Mouse (Mus musculus) heart, adult 2 months (tissue): ENCODE measurements around the gene Cep128. TPM values are rescaled to one million over a fixed set of nuclear protein-coding genes. Genes with fewer than 3 reads are reported as not detected.

Experiments
- DNase-seq, 2 experiments: peaks; one replicate each; pipeline ENCODE4 v3.0.0; 2021
- H3K27ac ChIP-seq: fragments of 200-600 bp; 2 replicates; pipeline ENCODE4 v1.8.1; 2022
- H3K27me3 ChIP-seq: fragments of 200-500 bp; 2 replicates; pipeline ENCODE4 v1.6.1; 2012; ENCODE audit warnings: mild to moderate bottlenecking, low read length, inconsistent platforms, mixed read lengths; ENCODE audit not compliant: control insufficient read depth, insufficient read depth
- H3K36me3 ChIP-seq: fragments of 200-500 bp; 2 replicates; pipeline ENCODE4 v1.6.1; 2012; ENCODE audit warnings: low read length, inconsistent platforms; ENCODE audit not compliant: control insufficient read depth, insufficient read depth
- H3K4me1 ChIP-seq: fragments of 200-500 bp; 2 replicates; pipeline ENCODE4 v1.6.1; 2011; ENCODE audit warnings: low read length; ENCODE audit not compliant: control insufficient read depth, insufficient read depth
- H3K4me3 ChIP-seq: fragments of 200-600 bp; 2 replicates; pipeline ENCODE4 v1.8.1; 2022
- H3K79me2 ChIP-seq: fragments of 200-500 bp; replicated peaks from 2 replicates; pipeline ENCODE4 v1.6.1; 2012; ENCODE audit warnings: mild to moderate bottlenecking, inconsistent platforms, low read length, moderate library complexity, mixed read lengths; ENCODE audit not compliant: control insufficient read depth, insufficient read depth
- H3K9ac ChIP-seq: fragments of 200-500 bp; 2 replicates; pipeline ENCODE4 v1.6.1; 2012; ENCODE audit warnings: low read depth, mild to moderate bottlenecking, control low read depth, inconsistent platforms, low read length, mixed read lengths
- CTCF ChIP-seq: fragments of 200-600 bp; IDR thresholded peaks from 2 replicates; pipeline ENCODE4 v1.8.1; 2022; ENCODE audit warnings: antibody characterized with exemption, mild to moderate bottlenecking, moderate library complexity
- EP300 ChIP-seq: fragments of 200-500 bp; IDR thresholded peaks from 2 replicates; pipeline ENCODE4 v1.6.1; 2011; ENCODE audit warnings: low read depth, low read length, control low read depth; ENCODE audit not compliant: insufficient read depth
- POLR2A ChIP-seq: fragments of 200-500 bp; IDR thresholded peaks from 2 replicates; pipeline ENCODE4 v1.6.1; 2011; ENCODE audit warnings: mild to moderate bottlenecking, low read depth, low read length, control low read depth; ENCODE audit not compliant: insufficient read depth
- WGBS: fragments of 180-500 bp; shearing (Covaris S2); methylation state at CpG from one replicate; pipeline ENCODE4 v1.1.7; 2018; 5-methylcytosine and 5-hydroxymethylcytosine counted together
- intact Hi-C: fragments of 180-260 bp; cut with DNase I; formaldehyde crosslinking; loops from one replicate; pipeline ENCODE4 v1.15.1; 2025
- polyA plus RNA-seq: library from polyadenylated mRNA; depleted of rRNA; stranded (reverse); fragments of >200 nt; gene quantifications from 2 replicates; pipeline ENCODE4 v1.2.3, GENCODE M21; 2012
- total RNA-seq, 2 experiments: library from RNA; stranded (reverse); gene quantifications; 2 replicates each; pipeline ENCODE4 v1.2.3; 2021

Cep128 gene
- total and polyA plus RNA-seq, 3 experiments: 8.7 to 11.0 (median 10.0) TPM

DNA sequence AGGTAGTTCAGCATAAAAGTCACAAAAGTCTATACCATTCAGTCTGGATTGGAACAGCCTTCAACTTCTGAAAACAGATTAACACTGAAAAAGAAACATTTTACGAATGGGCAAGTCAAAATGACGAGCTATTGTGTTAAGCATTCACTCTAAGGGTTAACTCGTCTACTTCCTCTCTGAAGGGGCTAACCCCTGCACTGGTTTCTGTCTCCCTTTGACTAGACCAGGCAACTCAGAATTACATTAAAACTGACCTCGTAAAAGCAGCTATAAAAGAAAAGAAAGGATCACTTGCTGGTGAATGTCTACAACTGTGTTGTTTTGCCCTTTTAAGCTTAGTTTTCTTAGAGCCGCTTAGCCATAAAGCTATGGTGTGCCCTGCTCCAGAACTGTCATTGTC is 79.2 kb downstream of the Cep128 start:
- no peak overlapping the region for H3K4me3 ChIP-seq
- H3K27me3 ChIP-seq: no peaks in the 10 kb centered on the region
- intact Hi-C loops: no loop called here
- no peak for DNase-seq
- no peak overlapping the region for H3K9ac ChIP-seq
- no peak overlapping the region for H3K27ac ChIP-seq
- 75% methylated on average over 5 of the region's 5 CpGs for WGBS
- H3K36me3 ChIP-seq: no peaks in the 10 kb centered on the region
- H3K79me2 ChIP-seq: no peaks in the 10 kb centered on the region
- TF ChIP-seq POLR2A (no peak), EP300 (no peak)
- no peaks in the 10 kb centered on the region; the same call in 1 of the 2 replicates for H3K4me1 ChIP-seq

DNA sequence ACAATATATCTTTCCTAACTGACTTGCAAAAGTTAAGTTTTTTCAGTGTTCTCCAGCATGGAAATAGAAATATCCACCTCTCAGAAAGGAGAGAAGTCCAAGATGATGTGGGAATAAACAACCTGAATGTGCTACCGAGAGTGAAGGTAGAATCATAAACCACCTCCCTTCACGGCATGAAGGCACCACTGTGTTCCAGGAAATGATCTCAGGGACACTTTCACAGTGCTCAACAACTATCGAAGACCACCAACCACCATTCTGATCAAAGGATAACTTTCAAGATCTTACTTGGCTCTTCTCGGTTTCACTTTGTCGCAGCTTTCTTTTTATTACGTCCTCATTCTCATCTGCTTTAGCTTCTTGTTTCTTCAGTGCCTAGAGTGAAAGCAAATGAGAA is 85.5 kb downstream of the Cep128 start:
- Histone ChIP-seq H3K36me3 (no peaks in the 10 kb centered on the region), H3K27ac (no peak overlapping the region), H3K9ac (no peak overlapping the region), H3K27me3 (no peaks in the 10 kb centered on the region), H3K4me1 (no peaks in the 10 kb centered on the region), H3K4me3 (no peak overlapping the region), H3K79me2 (no peaks in the 10 kb centered on the region)
- TF ChIP-seq CTCF: no peak
- TF ChIP-seq EP300: no peak
- intact Hi-C loops: no loop called here
- DNase-seq: no peak
- 96% methylated on average over 6 of the region's 6 CpGs for WGBS

DNA sequence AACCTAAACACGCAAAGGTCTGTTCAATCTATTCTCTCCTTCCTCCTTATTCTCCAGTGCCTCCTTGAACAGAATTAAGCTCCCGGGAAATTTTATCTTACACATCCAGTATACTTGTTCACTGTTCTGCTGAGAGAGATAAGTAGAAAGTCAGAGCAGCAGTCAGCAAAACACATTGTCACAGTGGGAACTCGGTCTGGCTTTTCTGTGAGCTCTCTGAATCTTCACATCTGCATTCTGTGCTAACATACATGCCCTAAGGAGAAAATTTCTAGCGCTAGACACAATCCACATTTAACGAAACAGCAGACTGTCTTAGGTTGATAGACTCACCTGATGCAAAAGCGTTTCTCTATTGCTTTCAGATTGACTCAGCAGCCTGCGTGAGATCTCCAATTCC is 88.3 kb downstream of the Cep128 start:
- Histone ChIP-seq H3K79me2 (no peaks in the 10 kb centered on the region), H3K9ac (no peak overlapping the region), H3K27ac (no peak overlapping the region), H3K4me1 (no peaks in the 10 kb centered on the region), H3K36me3 (no peaks in the 10 kb centered on the region), H3K4me3 (no peak overlapping the region), H3K27me3 (no peaks in the 10 kb centered on the region)
- DNase-seq: no peak
- intact Hi-C loops: no loop called here
- WGBS: 74% methylated on average over 7 of the region's 7 CpGs
- TF ChIP-seq CTCF (no peak), POLR2A (no peak), EP300 (no peak)

DNA sequence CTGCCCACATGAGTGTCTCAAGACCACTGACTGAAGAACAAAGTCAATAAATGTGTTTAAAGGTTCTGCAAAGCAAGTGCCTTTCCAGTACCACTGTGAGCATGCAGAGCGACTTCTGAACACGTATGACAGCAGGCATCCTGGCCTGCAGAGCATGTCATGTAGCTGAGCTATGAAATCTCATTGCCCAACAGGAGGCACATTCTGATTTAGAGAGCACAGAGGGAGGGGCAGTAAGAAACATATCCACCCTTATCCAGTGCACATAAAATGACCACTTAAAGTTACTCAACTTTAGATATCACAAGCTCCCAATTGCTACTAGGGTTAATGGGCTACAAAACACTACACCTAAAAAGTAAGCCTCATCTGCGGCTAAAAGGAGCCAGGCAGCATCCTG is 88.8 kb downstream of the Cep128 start:
- Histone ChIP-seq H3K27me3 (no peaks in the 10 kb centered on the region), H3K79me2 (no peaks in the 10 kb centered on the region), H3K4me3 (no peak overlapping the region), H3K9ac (no peak overlapping the region), H3K4me1 (no peaks in the 10 kb centered on the region), H3K27ac (no peak overlapping the region), H3K36me3 (no peaks in the 10 kb centered on the region)
- WGBS: 91% methylated on average over 3 of the region's 3 CpGs
- no peak for DNase-seq
- intact Hi-C loops: no loop called here
- TF ChIP-seq CTCF (no peak), EP300 (no peak), POLR2A (no peak)

DNA sequence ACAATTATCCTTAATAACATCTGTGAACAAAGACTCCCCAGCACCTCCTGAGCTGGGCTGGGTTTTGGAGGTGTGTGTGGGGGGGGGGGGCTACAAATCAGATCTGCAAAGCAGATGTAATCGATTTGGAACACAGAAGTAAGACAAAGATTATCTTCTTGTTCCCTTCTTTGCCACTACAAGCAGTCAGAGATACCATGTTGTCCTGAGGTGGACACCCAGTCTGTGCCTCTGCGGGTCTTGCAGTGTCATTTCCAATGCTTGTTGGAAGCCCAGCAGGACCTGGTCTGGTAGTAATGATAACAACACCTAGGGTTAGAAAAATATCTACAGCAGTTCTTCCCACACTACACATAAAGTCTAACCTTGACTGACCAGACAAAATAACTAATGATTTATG is 110.3 kb downstream of the Cep128 start:
- Histone ChIP-seq H3K4me1 (no peaks in the 10 kb centered on the region), H3K4me3 (no peak overlapping the region), H3K27ac (no peak overlapping the region), H3K9ac (no peak overlapping the region), H3K27me3 (no peaks in the 10 kb centered on the region), H3K79me2 (no peaks in the 10 kb centered on the region), H3K36me3 (no peaks in the 10 kb centered on the region)
- no peak for DNase-seq
- 88% methylated on average over 2 of the region's 2 CpGs for WGBS
- TF ChIP-seq EP300: no peak
- no peak for TF ChIP-seq CTCF
- TF ChIP-seq POLR2A: no peak
- intact Hi-C loops: no loop called here

DNA sequence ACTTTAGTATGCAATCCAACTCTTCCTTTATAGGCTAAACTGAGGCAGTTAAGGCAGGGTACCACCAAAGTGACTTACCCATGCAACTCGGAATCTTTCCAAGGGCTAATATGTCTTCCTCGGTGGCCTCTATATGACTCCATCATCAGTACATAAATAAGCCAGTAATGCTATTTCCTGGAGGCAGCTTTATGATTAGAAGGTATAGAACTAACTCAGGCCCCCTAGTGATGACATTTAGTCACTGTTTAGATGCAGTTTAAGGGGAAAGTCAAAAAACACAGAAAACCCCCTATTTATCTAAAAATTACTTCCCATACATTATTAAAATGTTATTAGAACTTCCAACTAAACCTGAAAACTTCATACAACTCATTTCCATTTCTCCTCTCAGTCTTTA is 114.6 kb downstream of the Cep128 start:
- intact Hi-C loops: no loop called here
- Histone ChIP-seq H3K36me3 (no peaks in the 10 kb centered on the region), H3K9ac (no peak overlapping the region), H3K79me2 (no peaks in the 10 kb centered on the region), H3K27ac (no peak overlapping the region), H3K4me3 (no peak overlapping the region), H3K4me1 (no peaks in the 10 kb centered on the region), H3K27me3 (no peaks in the 10 kb centered on the region)
- WGBS: 92% methylated on average over 2 of the region's 2 CpGs
- no peak for DNase-seq
- no peak for TF ChIP-seq EP300
- no peak for TF ChIP-seq CTCF
- TF ChIP-seq POLR2A: no peak

DNA sequence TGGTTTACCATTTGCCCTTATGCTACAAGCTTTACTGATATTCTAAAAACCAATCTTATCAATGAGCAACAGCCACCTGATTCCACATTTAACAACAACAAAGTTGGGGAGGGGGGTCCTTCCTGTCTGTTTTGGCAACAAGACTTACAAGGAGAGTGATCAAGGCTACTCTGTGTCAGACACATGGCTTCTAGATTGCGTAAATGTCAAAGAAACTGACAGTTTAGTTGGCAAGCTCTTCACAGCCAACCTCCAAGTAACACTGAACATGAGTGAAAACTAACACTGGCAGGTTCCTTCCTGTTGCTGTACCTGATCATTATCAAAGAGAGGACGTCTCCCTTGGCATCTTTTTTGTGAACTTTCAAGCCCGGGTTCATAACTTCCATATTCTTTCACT is 115.2 kb downstream of the Cep128 start:
- H3K4me3 ChIP-seq: no peak overlapping the region
- no peaks in the 10 kb centered on the region for H3K27me3 ChIP-seq
- no peaks in the 10 kb centered on the region for H3K36me3 ChIP-seq
- 52% methylated on average over 3 of the region's 3 CpGs for WGBS
- intact Hi-C loops: no loop called here
- H3K4me1 ChIP-seq: no peaks in the 10 kb centered on the region
- H3K27ac ChIP-seq: no peak overlapping the region
- TF ChIP-seq POLR2A: no peak
- H3K9ac ChIP-seq: no peak overlapping the region
- no peaks in the 10 kb centered on the region for H3K79me2 ChIP-seq
- no peak for DNase-seq
